Comparison of ENCODE assay signal across 20 mouse cellular contexts in the genomic region with DNA sequence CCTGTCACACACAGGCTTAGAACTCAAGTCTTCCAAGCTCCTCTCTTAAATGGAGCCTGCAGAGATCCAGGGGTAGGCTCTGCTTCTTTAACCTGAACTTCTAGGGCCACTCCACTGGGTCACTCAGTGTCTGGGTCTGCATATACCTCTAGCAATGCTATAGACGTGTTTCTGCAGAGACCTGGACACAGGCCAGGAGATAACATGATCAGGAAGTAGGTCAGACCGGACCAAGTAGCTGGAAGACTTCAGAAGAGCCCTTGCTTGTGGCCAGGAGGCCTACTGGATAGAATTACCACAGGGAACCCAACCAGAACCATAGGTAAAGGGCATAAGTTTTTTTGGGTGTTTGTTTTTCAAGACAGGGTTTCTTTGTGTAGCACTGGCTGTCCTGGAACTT.
"Had no signal": no experiment of that assay in that cellular context is flagged by ENCODE, and none has a peak within 500 bp of the region (broad histone marks: within the 10 kb centered on the region; RNA-seq: fewer than 3 reads in every experiment).

No protein-coding gene starts in this region.

- DNase-seq: kidney, adult 2 months; kidney, postnatal 25 days; layer of hippocampus, adult 9-11 months; left cerebral cortex, postnatal 4 days; liver, postnatal 0 days; lung, embryonic 14.5 days; lung, postnatal 10 days; midbrain, embryonic 14.5 days; right cerebral cortex, adult 18-20 months; right cerebral cortex, postnatal 14 days; right cerebral cortex, postnatal 4 days; thymus, postnatal 25 days had no signal

- H3K4me2 ChIP-seq: limb, embryonic 12.5 days; limb, embryonic 15.5 days; liver, embryonic 11.5 days; lung, embryonic 14.5 days; midbrain, embryonic 11.5 days had no signal

- H3K27me3 ChIP-seq: limb, embryonic 12.5 days; limb, embryonic 15.5 days had no signal

- H3K9me3 ChIP-seq: limb, embryonic 12.5 days; limb, embryonic 15.5 days had no signal

- H3K4me3 ChIP-seq: layer of hippocampus, adult 2 months; limb, embryonic 12.5 days; limb, embryonic 15.5 days had no signal

- H3K27ac ChIP-seq: kidney, postnatal 0 days; limb, embryonic 12.5 days; limb, embryonic 15.5 days; liver, embryonic 14.5 days had no signal

- H3K9ac ChIP-seq: limb, embryonic 12.5 days; limb, embryonic 15.5 days; liver, embryonic 14.5 days; liver, postnatal 0 days; lung, embryonic 14.5 days had no signal

- ATAC-seq: intestine, postnatal 0 days; liver, postnatal 0 days had no signal
